Mouse (Mus musculus): ENCODE measurements at regions not wholly inside any gene's neighbourhood (a gene's known extent, or its start where the extent isn't known, plus 50 kb on each side); places are given as distances from the start of the nearest gene placed in this dataset.

DNA sequence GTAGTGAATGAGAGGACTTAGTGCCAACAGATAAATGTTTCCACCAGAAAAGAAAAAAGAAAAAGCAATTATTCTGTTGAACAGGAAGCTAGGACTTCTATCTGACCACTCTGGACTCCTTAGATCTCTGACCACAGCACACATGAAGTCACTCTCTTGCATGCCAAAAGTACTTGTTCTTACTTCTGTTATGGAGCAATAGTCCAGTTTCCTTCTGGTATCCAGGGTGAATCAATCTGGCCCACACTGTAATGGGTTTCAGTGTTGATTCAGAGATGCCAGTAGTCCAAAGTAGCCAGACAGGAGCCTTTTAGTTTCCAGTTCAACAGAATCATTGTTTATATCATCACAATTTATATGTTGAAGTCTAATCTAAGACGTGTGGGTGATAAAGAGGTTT lies 346.7 kb upstream of the Paip1 start:
- no peak for TF ChIP-seq CTCF (IDR thresholded peaks at IDR 0.05; ENCODE audit: low read depth)
- TF ChIP-seq EP300 (optimal IDR thresholded peaks at IDR 0.05) = no peak
